Mouse (Mus musculus) spleen, adult 2 months (tissue): ENCODE data around the gene Prelp. TPM values are rescaled to one million over a fixed set of nuclear protein-coding genes. Genes with fewer than 3 reads are reported as not detected.

ENCODE experiments used
- DNase-seq, 2 experiments: peaks; one replicate each; pipeline versions ENCODE4 v3.0.0 to v3.0.0-alpha.2; 2012 to 2021; ENCODE audit warnings: low spot score in 2 of 2, low read depth in 1 of 2
- H3K27ac ChIP-seq: fragments of 200-500 bp; 2 replicates; pipeline ENCODE4 v1.5.1; 2012; ENCODE audit warnings: low read length, inconsistent platforms; ENCODE audit not compliant: insufficient read depth
- H3K27me3 ChIP-seq: fragments of 200-500 bp; 2 replicates; pipeline ENCODE4 v1.6.1; 2012; ENCODE audit warnings: mild to moderate bottlenecking, moderate library complexity, low read length, inconsistent platforms; ENCODE audit not compliant: control insufficient read depth, insufficient read depth
- H3K36me3 ChIP-seq: fragments of 200-500 bp; 2 replicates; pipeline ENCODE4 v1.6.1; 2012; ENCODE audit warnings: mild to moderate bottlenecking, low read length, inconsistent platforms; ENCODE audit not compliant: control insufficient read depth, insufficient read depth
- H3K4me1 ChIP-seq: fragments of 200-500 bp; 2 replicates; pipeline ENCODE4 v1.6.1; 2011; ENCODE audit warnings: inconsistent platforms; ENCODE audit not compliant: control insufficient read depth, insufficient read depth, insufficient read length
- H3K4me3 ChIP-seq: fragments of 200-500 bp; 2 replicates; pipeline ENCODE4 v1.5.1; 2011; ENCODE audit warnings: mild to moderate bottlenecking, inconsistent platforms; ENCODE audit not compliant: insufficient read depth, insufficient read length; ENCODE audit errors: extremely low read depth
- CTCF ChIP-seq: fragments of 200-500 bp; IDR thresholded peaks from 2 replicates; pipeline ENCODE4 v1.5.1; 2011; ENCODE audit warnings: mild to moderate bottlenecking, inconsistent platforms; ENCODE audit not compliant: insufficient read depth, insufficient read length, insufficient replicate concordance; ENCODE audit errors: extremely low read depth
- POLR2A ChIP-seq: fragments of 200-500 bp; IDR thresholded peaks from 2 replicates; pipeline ENCODE4 v1.6.1; 2011; ENCODE audit warnings: low read depth, low read length, inconsistent platforms
- WGBS: fragments of 180-500 bp; shearing (Covaris S2); methylation state at CpG from one replicate; pipeline ENCODE4 v1.1.7; 2018; 5-methylcytosine and 5-hydroxymethylcytosine counted together
- polyA plus RNA-seq: library from polyadenylated mRNA; depleted of rRNA; stranded (reverse); fragments of >200 nt; gene quantifications from 2 replicates; pipeline ENCODE4 v1.2.3, GENCODE M21; 2012

Prelp gene
- polyA plus RNA-seq, 1 experiment: 18.1 TPM

- Histone ChIP-seq H3K27ac (no peak overlapping the region), H3K4me3 (no peak overlapping the region), H3K27me3 (no peaks in the 10 kb centered on the region), H3K4me1 (no peaks in the 10 kb centered on the region), H3K36me3 (no peaks in the 10 kb centered on the region)
- TF ChIP-seq CTCF (no peak), POLR2A (no peak)
- DNase-seq: no peak
- WGBS: 76% methylated on average over 14 of the region's 14 CpGs
Measured at GRCm38 (mm10) chr1:133933301-133934195, 12.3 kb upstream of the Prelp start.

- TF ChIP-seq POLR2A (no peak), CTCF (no peak)
- Histone ChIP-seq H3K27ac (no peak overlapping the region), H3K4me3 (no peak overlapping the region), H3K27me3 (no peaks in the 10 kb centered on the region), H3K4me1 (no peaks in the 10 kb centered on the region), H3K36me3 (no peaks in the 10 kb centered on the region)
- DNase-seq: no peak
- WGBS: 59% methylated on average over 3 of the region's 3 CpGs
Measured at GRCm38 (mm10) chr1:133929980-133930379, 8.8 kb upstream of the Prelp start.

- WGBS: 95% methylated on average over 3 of the region's 3 CpGs
- DNase-seq: no peak
- TF ChIP-seq POLR2A (no peak), CTCF (no peak)
- Histone ChIP-seq H3K4me1 (no peaks in the 10 kb centered on the region), H3K4me3 (no peak overlapping the region), H3K27me3 (no peaks in the 10 kb centered on the region), H3K27ac (no peak overlapping the region), H3K36me3 (no peaks in the 10 kb centered on the region)
Measured at GRCm38 (mm10) chr1:133925223-133925622, 4.0 kb upstream of the Prelp start.

DNA sequence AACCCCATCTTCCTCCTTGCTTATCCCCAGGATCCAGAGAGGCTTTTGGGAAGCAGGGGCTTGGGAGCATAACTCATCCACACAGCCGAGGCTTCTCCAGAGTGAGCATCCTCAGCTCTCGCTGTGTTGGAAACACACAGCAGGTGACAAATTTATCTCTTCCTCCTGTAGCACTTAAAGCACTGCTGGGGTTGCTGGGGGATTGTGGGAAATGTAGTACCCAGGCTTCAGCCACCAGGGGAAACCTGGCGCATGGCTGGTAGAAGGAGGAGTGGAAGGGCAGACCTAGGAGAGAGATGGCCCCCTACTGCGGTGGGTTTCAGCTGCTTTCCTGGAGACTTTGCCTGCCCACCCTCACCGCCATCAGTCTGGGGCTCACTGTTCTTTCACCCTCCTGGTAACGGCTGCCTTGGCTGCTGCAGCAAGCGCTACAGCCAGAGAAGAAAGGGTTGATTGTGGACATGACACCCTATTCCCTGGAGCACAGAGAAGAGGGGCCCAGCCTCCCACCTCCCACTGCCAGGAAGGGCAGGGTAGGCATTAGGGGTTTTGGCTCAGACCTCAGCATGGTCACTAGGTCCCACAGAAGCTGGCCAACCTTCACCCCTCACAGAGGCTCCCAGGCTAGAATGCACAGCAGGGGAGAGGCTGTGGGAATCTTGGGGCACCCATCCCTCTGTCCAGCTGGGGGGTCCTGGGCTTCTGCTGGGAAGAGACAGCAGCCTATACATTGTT is 3.1 kb upstream of the Prelp start:
- DNase-seq: no peak
- no peaks in the 10 kb centered on the region for H3K27me3 ChIP-seq
- TF ChIP-seq CTCF: no peak
- TF ChIP-seq POLR2A: no peak
- no peaks in the 10 kb centered on the region for H3K4me1 ChIP-seq
- 52% methylated on average over 7 of the region's 7 CpGs for WGBS
- H3K27ac ChIP-seq: no peak overlapping the region
- no peak overlapping the region for H3K4me3 ChIP-seq
- no peaks in the 10 kb centered on the region for H3K36me3 ChIP-seq

GRCm38 (mm10) chr1:133923071-133923470 is 1.9 kb upstream of the Prelp start:
- TF ChIP-seq CTCF (no peak), POLR2A (no peak)
- no peak overlapping the region for H3K27ac ChIP-seq
- H3K36me3 ChIP-seq: no peaks in the 10 kb centered on the region
- H3K27me3 ChIP-seq: no peaks in the 10 kb centered on the region
- 97% methylated on average over 5 of the region's 5 CpGs for WGBS
- H3K4me3 ChIP-seq: no peak overlapping the region
- DNase-seq: no peak
- no peaks in the 10 kb centered on the region for H3K4me1 ChIP-seq

- WGBS: 52% methylated on average over 3 of the region's 3 CpGs
- no peak overlapping the region for H3K4me3 ChIP-seq
Measured at GRCm38 (mm10) chr1:133920876-133921275, 338 bp downstream of the Prelp start.

More at GRCm38 (mm10) chr1:133920876-133921275, 338 bp downstream of the Prelp start:
- no peak for DNase-seq
- Histone ChIP-seq H3K4me1 (no peaks in the 10 kb centered on the region), H3K27me3 (no peaks in the 10 kb centered on the region), H3K36me3 (no peaks in the 10 kb centered on the region), H3K27ac (peak overlapping the region; percentile 33; the same call in 1 of the 2 replicates)
- no peak for TF ChIP-seq CTCF
- TF ChIP-seq POLR2A: no peak
